13 mouse cellular contexts compared by ENCODE assay signal in the genomic region with DNA sequence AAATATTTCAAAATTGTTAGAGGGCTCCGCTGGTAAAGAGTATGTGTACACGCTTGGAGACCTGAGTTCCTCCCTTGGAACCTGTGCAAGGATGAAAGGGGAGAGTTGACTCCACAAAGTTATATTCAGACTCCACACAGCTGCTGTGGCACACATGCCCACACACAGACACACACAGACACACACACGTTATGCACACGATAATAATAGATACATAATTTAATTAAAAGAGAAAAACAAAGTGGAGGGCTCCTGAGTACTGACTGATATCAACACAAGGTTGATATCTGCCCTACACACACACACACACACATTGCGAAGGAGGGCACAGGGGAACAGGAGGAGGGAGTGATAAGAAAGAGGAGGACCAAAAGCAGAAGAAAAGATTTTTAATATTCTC. TPM values are rescaled to one million over a fixed set of nuclear protein-coding genes. Genes with fewer than 3 reads are reported as not detected.
DNase-seq lines count a peak whose midpoint lies in the region; ATAC-seq and TF ChIP-seq lines count a peak whose summit lies in the region.
"Had no signal": no experiment of that assay in that cellular context is flagged by ENCODE, and none has a peak within 500 bp of the region (broad histone marks: within the 10 kb centered on the region; RNA-seq: fewer than 3 reads in every experiment).

No protein-coding gene starts in this region.

- no peak overlapping the region for H3K4me3 ChIP-seq in heart, adult 2 months
- H3K4me3 ChIP-seq in stomach, embryonic 14.5 days (ENCODE audit: low read depth, low read length): no peak overlapping the region
- no peak overlapping the region for H3K4me3 ChIP-seq in stomach, postnatal 0 days (ENCODE audit: low read depth, low read length)
- H3K4me3 ChIP-seq in stomach, embryonic 16.5 days (replicated peaks; ENCODE audit: low read length): no peak overlapping the region
- H3K4me3 ChIP-seq: hindbrain, embryonic 13.5 days; left cerebral cortex, adult 2 months had no signal

- H3K27me3 ChIP-seq in heart, adult 2 months (ENCODE audit: control insufficient read depth, insufficient read depth, low read length): no peaks in the 10 kb centered on the region
- no peaks in the 10 kb centered on the region for H3K27me3 ChIP-seq in stomach, embryonic 14.5 days (ENCODE audit: control insufficient read depth, insufficient read depth, low read length)
- no peaks in the 10 kb centered on the region for H3K27me3 ChIP-seq in stomach, postnatal 0 days (ENCODE audit: control insufficient read depth, insufficient read depth, low read length)
- H3K27me3 ChIP-seq in stomach, embryonic 16.5 days (ENCODE audit: control insufficient read depth, insufficient read depth, low read length): no peaks in the 10 kb centered on the region
- H3K27me3 ChIP-seq: hindbrain, embryonic 13.5 days; Patski had no signal

- DNase-seq in heart, adult 2 months: peak in 1 of 2 experiments; percentile 11
- no peak for DNase-seq in heart, adult 9 months (ENCODE audit: low spot score in 2 of 2)
- no peak for DNase-seq in stomach, postnatal 0 days (ENCODE audit: low spot score)
- DNase-seq in liver: peak; percentile 80
- DNase-seq in cerebellum, postnatal 14 days: no peak
- no peak for DNase-seq in frontal cortex, postnatal 14 days (ENCODE audit: low spot score in 2 of 2)
- DNase-seq: B cell, adult 2 months; forebrain, postnatal 0 days had no signal

- H3K4me1 ChIP-seq in heart, adult 2 months (ENCODE audit: control insufficient read depth, insufficient read depth, low read length): peaks cover 18% of the 10 kb centered on the region
- peaks cover 32% of the 10 kb centered on the region for H3K4me1 ChIP-seq in stomach, embryonic 14.5 days (ENCODE audit: control insufficient read depth, insufficient read depth, low read length)
- 0 out of 2 replicates have a peak, but pooled peaks cover 8% of the 10 kb centered on the region for H3K4me1 ChIP-seq in stomach, postnatal 0 days (replicated peaks; ENCODE audit: control insufficient read depth, insufficient read depth)
- H3K4me1 ChIP-seq in stomach, embryonic 16.5 days (ENCODE audit: control insufficient read depth, insufficient read depth, low read length): peaks cover 35% of the 10 kb centered on the region

- WGBS in heart, adult 2 months: 50% methylated on average over 5 of the region's 5 CpGs
- WGBS in stomach, embryonic 14.5 days: 67% methylated on average over 5 of the region's 5 CpGs
- 65% methylated on average over 5 of the region's 5 CpGs for WGBS in stomach, postnatal 0 days
- WGBS in stomach, embryonic 16.5 days: 61% methylated on average over 5 of the region's 5 CpGs

- H3K27ac ChIP-seq in heart, adult 2 months: peak overlapping the region; percentile 83
- H3K27ac ChIP-seq in stomach, embryonic 14.5 days (ENCODE audit: low read length): no peak overlapping the region
- H3K27ac ChIP-seq in stomach, postnatal 0 days (replicated peaks): no peak overlapping the region
- H3K27ac ChIP-seq in stomach, embryonic 16.5 days (ENCODE audit: low read length): peak overlapping the region; percentile 81; the same call in 1 of the 2 replicates
- H3K27ac ChIP-seq: hindbrain, embryonic 13.5 days; left cerebral cortex, adult 2 months had no signal

- H3K9ac ChIP-seq in heart, adult 2 months (ENCODE audit: low read depth, low read length): no peak overlapping the region
- no peak overlapping the region for H3K9ac ChIP-seq in stomach, embryonic 14.5 days (replicated peaks; ENCODE audit: low read depth, low read length)
- no peak overlapping the region for H3K9ac ChIP-seq in stomach, postnatal 0 days (ENCODE audit: low read length)
- H3K9ac ChIP-seq in stomach, embryonic 16.5 days (ENCODE audit: low read length): no peak overlapping the region
- H3K9ac ChIP-seq: forebrain, postnatal 0 days; hindbrain, embryonic 13.5 days had no signal

- peak; percentile 53; the same call in 1 of the 2 replicates for ATAC-seq in stomach, embryonic 14.5 days (ENCODE audit: insufficient number of reproducible peaks, insufficient read depth, low FRiP score, low read depth)
- ATAC-seq in stomach, postnatal 0 days (ENCODE audit: low FRiP score, low TSS enrichment): no peak
- 0 out of 2 replicates have a peak, but pooled peaks have one; percentile 22 for ATAC-seq in stomach, embryonic 16.5 days (ENCODE audit: insufficient read depth, low FRiP score)
- ATAC-seq: forebrain, postnatal 0 days; Patski had no signal

- TF ChIP-seq POLR2A in heart, adult 2 months (IDR thresholded peaks at IDR 0.05; ENCODE audit: insufficient read depth, low read depth, low read length): no peak

- H3K79me2 ChIP-seq in heart, adult 2 months (replicated peaks; ENCODE audit: control insufficient read depth, insufficient read depth, low read length): no peaks in the 10 kb centered on the region

- no peak for TF ChIP-seq EP300 in heart, adult 2 months (IDR thresholded peaks at IDR 0.05; ENCODE audit: insufficient read depth, low read depth, low read length)
- no peak for TF ChIP-seq EP300 in stomach, postnatal 0 days (optimal IDR thresholded peaks at IDR 0.05)

- no peak for TF ChIP-seq CTCF in heart, adult 2 months (IDR thresholded peaks at IDR 0.05)
- no peak for TF ChIP-seq CTCF in stomach, postnatal 0 days (IDR thresholded peaks at IDR 0.05; ENCODE audit: low read depth)

- intact Hi-C loops in heart, adult 2 months (cut with DNase I): no loop called here

- H3K9me3 ChIP-seq in stomach, embryonic 14.5 days (ENCODE audit: control insufficient read depth, low read depth, low read length): peaks cover 4% of the 10 kb centered on the region; the same call in 1 of the 2 replicates
- H3K9me3 ChIP-seq in stomach, postnatal 0 days (ENCODE audit: control insufficient read depth, low read length): no peaks in the 10 kb centered on the region
- no peaks in the 10 kb centered on the region; the same call in 1 of the 2 replicates for H3K9me3 ChIP-seq in stomach, embryonic 16.5 days (replicated peaks; ENCODE audit: control insufficient read depth, low read length)
- H3K9me3 ChIP-seq: hindbrain, embryonic 13.5 days had no signal

- peaks cover 9% of the 10 kb centered on the region for H3K36me3 ChIP-seq in heart, adult 2 months (ENCODE audit: control insufficient read depth, insufficient read depth, low read length)
- no peaks in the 10 kb centered on the region for H3K36me3 ChIP-seq in stomach, embryonic 14.5 days (ENCODE audit: control insufficient read depth, insufficient read depth, low read length)
- no peaks in the 10 kb centered on the region for H3K36me3 ChIP-seq in stomach, postnatal 0 days (ENCODE audit: control insufficient read depth, insufficient read depth, low read length)
- no peaks in the 10 kb centered on the region for H3K36me3 ChIP-seq in stomach, embryonic 16.5 days (ENCODE audit: control insufficient read depth, insufficient read depth, low read length)
- H3K36me3 ChIP-seq: hindbrain, embryonic 13.5 days had no signal

- no peak overlapping the region for H3K4me2 ChIP-seq in stomach, embryonic 14.5 days (replicated peaks; ENCODE audit: low read depth, low read length)
- no peak overlapping the region for H3K4me2 ChIP-seq in stomach, postnatal 0 days (replicated peaks; ENCODE audit: low read depth)
- no peak overlapping the region for H3K4me2 ChIP-seq in stomach, embryonic 16.5 days (ENCODE audit: low read depth, low read length)
- H3K4me2 ChIP-seq: hindbrain, embryonic 13.5 days had no signal

RNA-seq across cellular contexts. Expression of gene Top1, which starts 26.4 kb away (rescaled TPM):
- 10 to 100 TPM; 44.1 to 46.8 TPM for total RNA-seq in heart, adult 2 months (2021)
- polyA plus RNA-seq in heart, adult 2 months (2012; rRNA removed): 5.6 and 6.9 TPM in 2 replicates
- polyA plus RNA-seq in stomach, embryonic 14.5 days (2014; fragmentation: Nextera tagmentation; extraction: Ambion mirVana): 78.6 and 88.5 TPM in 2 replicates
- polyA plus RNA-seq in stomach, postnatal 0 days (2015; fragmentation: Nextera tagmentation; extraction: Ambion mirVana): 29.7 and 30.6 TPM in 2 replicates
- polyA plus RNA-seq in stomach, embryonic 16.5 days (2015; fragmentation: Nextera tagmentation; extraction: Ambion mirVana): 55.4 and 64.1 TPM in 2 replicates

Comparison
In these comparisons a context has a peak if more than half of its experiments do, and no peak if none do; other contexts are left out.
1. H3K27ac ChIP-seq: peak in heart, adult 2 months (single experiment) and stomach, embryonic 16.5 days (single experiment); none in stomach, embryonic 14.5 days (single experiment) and stomach, postnatal 0 days (single experiment).